Mouse (Mus musculus) CD4-positive, CD25-positive, alpha-beta regulatory T cell, adult 2 months (primary cell): ENCODE data around the gene Gpx4.
A peak's percentile ranks its signal among the peaks of the same experiment; 100 is the strongest.

ENCODE experiments used
- DNase-seq: peaks from one replicate; pipeline ENCODE4 v3.0.0-alpha.2; 2012; ENCODE audit warnings: low read depth, low spot score

The Gpx4 gene

DNA sequence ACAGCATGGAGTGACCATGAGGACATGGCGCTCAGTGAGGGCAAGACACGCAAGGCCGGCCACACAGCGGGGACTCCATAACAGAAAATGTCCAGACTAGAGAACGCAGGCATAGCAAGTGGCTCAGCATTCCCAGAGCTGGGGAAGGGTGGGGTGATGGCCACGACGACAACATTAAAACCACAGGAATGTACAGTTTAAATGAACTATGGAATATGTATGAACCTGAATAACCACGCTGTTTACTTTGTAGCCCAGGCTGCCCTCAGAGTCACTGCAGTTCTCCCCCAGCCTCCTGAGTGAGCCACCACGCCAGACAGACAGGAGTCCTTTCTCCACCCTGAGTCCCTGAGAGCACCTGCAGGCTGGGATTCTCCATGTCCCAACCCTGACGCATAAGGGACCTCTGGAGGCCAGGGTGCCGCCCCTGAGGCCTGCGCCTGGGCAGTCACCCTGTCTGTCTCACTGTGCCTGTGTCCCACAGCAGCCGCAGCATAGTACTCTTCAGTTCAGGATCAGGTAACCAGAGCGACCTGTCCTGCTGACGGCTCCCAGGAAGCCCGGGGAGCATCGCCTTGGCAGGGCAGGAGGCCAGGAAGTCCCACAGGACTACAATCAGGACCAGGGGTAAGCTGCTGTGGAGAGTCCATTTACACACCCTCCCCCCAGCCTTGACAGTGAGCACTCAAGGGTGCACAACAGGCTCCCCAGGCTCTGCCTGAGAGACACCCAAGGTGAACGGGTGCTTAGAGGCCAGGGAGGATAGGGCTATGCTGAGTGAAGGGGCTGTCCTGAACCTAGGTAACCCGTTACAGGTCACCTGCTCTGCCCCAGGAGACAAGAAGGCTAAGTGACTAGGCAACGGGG, 25.9 kb downstream of the Gpx4 start:
- DNase-seq, result no peak

DNA sequence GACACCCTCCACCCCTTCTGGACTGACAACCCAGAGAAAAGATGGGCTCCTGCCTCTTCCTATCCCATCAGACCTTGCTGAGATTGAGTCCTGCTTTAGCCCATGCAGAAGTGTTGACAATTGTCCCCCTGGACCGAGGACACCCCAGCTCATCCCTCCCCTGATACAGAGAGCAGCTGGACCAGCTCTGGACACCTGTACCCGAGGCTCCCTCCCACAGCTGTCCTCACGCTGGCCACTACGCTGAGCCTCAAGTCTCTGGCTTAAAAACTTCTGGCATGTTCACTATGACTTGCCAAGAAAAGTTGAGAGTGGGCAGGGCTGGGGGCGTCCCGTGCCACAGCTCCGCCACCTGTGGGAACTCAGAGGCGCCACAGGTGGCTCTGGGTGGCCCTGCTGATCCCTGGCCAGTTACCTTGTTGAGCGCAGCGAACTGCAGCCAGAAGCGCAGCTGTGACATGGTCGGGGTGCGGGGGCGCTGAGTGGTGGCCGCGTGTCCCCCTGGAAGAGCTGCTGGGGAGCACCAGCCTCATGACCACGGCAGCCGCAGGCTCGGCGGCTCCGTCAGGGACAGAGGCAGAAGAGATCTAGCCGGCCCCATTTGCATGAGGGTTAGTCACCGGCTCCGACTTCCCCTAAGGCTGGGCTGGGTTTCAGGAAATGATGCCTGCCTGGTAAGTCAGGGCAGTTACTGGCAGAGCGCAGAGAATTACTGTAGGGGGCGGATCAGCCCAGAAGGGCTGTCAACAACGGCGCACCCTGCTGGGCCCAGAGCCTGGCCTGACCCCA, 28.0 kb downstream of the Gpx4 start:
- DNase-seq, result peak; percentile 92

DNA sequence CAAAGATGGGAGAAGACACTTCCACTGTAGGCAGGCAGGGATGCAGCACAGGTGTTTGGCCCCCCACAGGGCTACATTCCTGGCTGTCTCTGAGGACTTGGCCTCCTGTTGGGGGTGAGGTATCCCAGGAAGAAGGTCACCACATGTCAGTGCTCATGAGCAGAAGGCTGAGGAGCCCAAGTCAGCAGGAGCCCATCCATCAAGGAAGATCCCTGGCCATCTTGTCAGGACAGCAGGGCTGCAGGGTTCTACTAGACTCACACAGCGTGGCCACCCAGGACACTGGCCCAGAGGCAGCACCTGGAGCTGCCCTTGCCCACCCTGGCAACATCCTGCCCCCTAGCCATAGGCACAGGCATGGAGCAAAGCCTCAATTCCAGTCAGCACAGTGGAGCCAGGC, 29.0 kb downstream of the Gpx4 start:
- peak; percentile 20 for DNase-seq

- DNase-seq, result no peak
These were observed 29.4 kb downstream of the Gpx4 start for GRCm38 (mm10) chr10:80076386-80076785.

- no peak for DNase-seq
These were observed 30.3 kb downstream of the Gpx4 start for GRCm38 (mm10) chr10:80077312-80077711.

DNA sequence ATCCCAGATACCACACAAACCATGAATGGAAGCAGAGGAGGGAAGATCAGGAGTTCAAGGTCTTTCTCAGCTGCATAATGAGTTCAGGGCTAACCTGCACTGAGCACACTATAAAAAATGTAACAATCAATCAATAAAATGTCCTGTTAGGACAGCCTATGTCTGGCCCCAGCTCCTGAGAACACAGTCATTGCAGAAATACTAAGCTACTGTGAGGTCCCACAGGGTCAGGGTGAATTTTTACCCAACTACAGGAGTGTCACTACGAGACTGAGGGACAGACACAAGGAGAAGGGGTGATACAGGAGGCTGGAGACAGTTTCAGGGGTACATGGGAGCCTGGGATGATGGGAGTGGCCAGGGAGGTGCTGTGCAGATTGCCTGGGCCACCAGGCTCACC, 31.4 kb downstream of the Gpx4 start:
- DNase-seq, result no peak

DNA sequence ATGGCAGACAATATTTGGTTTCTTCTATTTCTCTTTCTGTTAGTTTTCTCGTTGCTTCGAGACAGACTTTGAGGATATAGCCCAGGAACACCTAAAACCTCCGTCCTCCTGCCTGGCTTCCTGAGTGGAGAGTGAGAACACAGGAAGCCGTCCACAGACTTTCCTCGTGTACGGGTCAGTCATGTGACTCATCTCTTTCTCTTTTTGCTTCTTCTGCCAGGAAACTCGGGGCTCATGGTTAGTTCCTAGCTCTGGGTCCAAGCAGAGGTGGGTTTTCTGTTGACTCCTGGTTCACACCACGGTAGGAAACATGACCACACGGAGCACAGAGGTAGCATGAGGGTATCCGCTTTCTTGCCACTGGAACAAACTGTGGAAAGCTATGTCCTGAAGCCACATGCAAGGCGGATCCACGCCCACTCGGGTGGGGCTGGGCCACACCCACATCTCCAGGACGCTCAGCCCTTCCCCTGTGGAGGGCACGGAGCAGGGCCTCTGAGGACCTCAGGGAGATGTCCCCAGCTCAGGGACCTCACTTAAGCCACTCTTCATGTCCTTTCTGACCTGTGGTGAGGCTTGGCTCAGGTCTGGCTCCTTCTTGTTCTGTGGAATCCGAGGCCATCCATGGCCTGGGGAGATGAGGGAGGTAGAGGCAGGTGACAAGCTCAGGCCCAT, 33.6 kb downstream of the Gpx4 start:
- DNase-seq, result no peak

- no peak for DNase-seq
These were observed 34.1 kb downstream of the Gpx4 start for GRCm38 (mm10) chr10:80081075-80081474.

DNA sequence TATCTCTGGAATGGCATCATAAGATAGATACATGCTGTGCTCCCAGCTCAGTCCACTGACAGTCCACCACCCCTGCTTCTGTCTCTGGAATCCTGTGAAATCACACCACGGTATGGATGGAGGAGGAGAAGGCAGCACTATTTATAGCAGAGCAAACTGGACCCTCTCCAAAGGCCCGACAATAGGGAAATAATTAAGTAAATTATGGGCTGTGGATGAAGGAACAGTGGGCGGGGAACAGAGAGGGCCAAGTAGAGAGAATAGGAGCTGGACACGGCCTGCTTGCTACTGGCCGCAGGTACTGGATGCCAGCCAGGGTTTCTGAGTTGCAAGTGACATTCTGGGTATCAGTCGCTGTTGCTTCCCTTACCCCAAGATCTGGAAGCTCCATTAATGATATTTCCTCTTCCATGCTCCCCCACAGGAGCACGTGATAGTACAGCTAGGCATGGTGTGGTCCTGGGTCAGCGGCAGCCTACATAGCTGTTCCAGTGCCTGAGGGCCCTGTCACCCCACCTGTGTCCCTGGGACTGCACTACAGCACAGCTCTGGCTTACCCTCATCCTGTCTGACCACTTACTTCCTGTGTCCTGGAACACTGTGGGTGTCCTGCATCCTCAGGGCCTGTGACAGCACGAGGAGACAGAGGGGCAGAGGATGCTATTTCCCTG, 38.0 kb downstream of the Gpx4 start:
- no peak for DNase-seq

DNA sequence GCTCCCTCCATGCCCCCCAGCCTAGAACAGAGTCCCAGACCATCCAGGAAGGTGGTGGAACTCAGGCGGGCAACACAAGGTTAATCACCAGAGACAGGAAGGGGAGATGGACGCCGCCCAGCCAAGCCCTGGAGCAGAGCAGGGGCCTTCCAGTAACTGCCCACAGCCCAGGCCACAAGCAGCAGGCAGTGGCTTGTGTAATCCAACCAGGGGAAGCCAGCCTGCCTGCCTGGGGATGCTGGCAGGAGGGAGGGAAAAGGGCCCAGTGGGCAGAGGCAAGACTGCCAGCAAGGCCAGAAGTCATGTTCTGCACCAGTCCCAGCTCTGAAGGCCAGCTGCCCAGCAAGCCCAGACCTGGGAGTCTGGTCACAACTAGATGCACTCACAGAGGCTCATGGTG, 39.9 kb downstream of the Gpx4 start:
- no peak for DNase-seq

DNA sequence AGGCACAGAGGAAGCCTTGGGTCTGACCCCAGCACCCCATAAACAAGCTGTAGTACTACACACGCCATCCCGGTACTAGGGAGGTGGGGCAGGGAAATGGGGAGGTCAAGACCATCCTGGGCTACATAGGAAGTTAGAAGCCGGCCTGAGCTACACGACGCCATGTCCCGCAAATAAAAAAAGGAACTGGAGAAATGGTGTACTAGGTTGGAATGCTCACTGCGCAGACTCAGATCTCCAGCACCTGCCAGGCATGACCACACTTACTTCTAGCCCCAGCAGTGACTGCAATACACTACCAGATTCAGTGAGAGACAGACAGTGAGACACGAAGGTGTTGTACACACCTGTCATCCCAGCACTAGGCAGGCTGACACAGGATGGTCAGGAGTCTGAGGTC, 40.5 kb downstream of the Gpx4 start:
- DNase-seq, result no peak

DNA sequence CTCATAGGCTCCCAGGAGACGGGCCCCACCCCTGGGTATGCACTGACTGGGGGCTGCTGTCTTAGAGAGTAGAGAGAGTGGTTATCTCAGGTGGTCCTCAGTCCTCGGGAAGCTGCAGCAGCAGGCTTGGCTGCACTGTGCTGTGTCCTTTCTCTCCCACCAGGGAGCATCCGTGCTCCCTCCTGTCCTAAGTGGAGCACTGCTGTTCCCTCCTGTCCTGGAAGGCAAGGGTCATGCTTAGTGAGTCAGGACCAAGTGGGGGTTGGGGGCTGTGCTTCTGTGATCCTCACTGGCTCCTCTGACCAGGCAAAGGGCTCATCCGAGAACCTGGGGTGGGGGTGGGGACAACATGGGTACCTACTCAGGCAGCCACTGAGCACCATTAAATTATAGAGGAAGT, 42.2 kb downstream of the Gpx4 start:
- DNase-seq, result no peak

GRCm38 (mm10) chr10:80091527-80091926, 44.6 kb downstream of the Gpx4 start:
- DNase-seq, result no peak

DNA sequence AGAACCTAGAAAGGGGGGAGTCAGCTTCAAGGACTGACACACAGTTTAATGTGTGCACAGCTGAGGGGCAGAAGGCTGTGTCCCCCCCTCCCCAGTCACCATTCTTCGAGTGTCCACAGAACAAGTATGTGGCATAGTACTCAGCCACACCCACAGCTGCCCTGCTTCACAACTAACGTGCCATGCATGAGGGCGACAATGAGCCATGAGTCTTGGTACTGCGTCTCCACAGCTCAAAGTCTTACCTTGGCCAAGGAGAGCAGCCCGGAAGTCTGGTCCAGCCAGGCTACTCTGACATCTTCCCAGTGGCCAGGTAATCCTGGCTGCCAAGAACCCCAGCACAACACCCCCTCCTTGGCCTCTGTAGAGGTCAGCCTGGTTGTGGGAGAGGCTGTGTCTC, 45.7 kb downstream of the Gpx4 start:
- no peak for DNase-seq

DNA sequence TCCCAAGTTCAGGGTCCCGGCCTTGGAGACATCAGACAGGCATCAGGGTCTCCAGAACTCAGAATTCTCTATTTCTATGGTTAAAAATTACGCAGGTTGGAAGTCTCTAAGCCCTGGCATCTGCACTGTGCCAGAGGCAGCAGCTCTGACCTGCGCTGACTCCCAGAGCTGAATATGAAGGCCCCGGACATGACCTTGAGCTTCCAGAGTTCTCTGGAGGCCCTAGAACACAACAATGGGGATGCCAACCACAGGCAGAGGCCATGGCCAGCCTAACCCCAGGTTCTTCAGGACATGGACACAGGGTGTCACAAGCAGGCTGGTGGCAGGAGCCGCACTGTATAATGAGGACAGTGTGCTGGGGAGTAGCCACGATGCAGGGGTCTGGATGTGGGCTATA, 47.1 kb downstream of the Gpx4 start:
- DNase-seq, result no peak

- no peak for DNase-seq
These were observed 47.7 kb downstream of the Gpx4 start for GRCm38 (mm10) chr10:80094684-80095083.

DNA sequence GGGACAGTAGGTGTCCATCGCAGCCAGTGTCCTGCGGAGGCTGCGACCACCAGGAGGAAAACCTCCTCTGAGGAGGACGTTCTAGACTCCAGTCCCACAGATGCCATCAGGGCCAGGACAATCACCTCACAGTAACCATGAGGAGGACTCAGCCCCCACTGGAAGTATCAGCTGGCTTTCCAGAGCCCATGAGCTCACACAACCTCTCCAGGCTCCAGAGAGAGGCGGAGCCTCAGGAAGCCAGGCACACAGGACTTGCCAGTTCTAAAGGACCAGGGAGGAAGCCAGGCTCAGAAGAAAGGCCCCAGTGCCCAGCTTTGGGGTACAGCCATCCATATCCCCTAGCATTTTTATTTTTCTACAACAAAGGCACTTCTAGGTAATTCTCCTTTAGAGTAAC, 48.6 kb downstream of the Gpx4 start:
- DNase-seq, result no peak

- no peak for DNase-seq
These were observed 50.3 kb downstream of the Gpx4 start for GRCm38 (mm10) chr10:80097275-80097674.

GRCm38 (mm10) chr10:80098630-80099029, 51.7 kb downstream of the Gpx4 start:
- no peak for DNase-seq

DNA sequence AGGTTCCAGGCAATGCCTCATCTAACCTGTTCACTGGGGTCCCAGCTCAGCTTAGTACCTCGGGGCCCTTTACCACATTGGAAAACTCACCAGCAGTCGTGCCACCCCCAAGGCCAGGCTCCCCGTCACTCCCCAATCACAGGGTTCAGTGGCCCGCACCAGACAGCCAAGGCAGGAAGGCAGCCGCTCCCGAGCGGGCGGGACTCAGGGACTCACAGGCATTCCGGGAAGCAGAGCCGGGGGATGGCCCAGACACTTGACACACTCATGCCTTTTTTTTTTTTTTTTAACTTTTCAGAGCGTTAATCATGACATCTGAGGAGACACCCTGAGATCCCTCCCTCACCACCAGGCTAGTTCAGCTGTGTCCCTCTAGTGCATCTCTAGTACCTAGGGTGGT, 54.0 kb downstream of the Gpx4 start:
- no peak for DNase-seq

- DNase-seq, result peak; percentile 94
These were observed 55.4 kb downstream of the Gpx4 start for GRCm38 (mm10) chr10:80102216-80102915.
